Mouse (Mus musculus): ENCODE measurements around the gene Spock1. TPM values are rescaled to one million over a fixed set of nuclear protein-coding genes. Genes with fewer than 3 reads are reported as not detected.

The Spock1 gene
- polyA plus RNA-seq, 1 experiment, result 0.23 TPM

DNA sequence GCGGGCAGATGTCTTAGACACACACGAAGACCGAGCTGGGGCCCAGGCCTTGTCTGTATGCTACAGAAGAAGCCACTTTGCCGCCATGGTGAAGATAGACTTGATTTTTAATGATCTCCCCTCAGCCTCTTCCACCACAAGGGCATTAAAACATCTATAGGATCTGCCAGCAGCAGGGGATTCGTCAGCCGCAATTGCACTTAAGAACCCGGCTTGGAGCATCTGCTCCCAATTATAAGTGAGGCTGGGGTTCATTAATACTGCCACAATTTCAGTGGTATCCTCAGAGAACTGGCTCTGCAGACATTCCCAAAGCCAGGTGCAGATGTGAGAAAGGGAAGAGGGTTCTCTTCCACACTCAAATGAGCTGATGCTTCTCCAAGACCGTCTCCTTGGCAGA lies 13.5 kb downstream of the Spock1 start:
- WGBS, result 92% methylated on average over 8 of the region's 8 CpGs
- TF ChIP-seq POLR2A (IDR thresholded peaks at IDR 0.05; ENCODE audit: low read depth, low read length), result no peak
- TF ChIP-seq CTCF (IDR thresholded peaks at IDR 0.05; ENCODE audit: extremely low read depth, insufficient read length, insufficient replicate concordance, low read depth, low read length), result no peak
- no peaks in the 10 kb centered on the region for H3K27me3 ChIP-seq (ENCODE audit: control insufficient read depth, insufficient read depth, low read length)
- no peaks in the 10 kb centered on the region for H3K36me3 ChIP-seq (ENCODE audit: control insufficient read depth, insufficient read depth, low read length)
- no peaks in the 10 kb centered on the region for H3K4me1 ChIP-seq (ENCODE audit: control insufficient read depth, insufficient read depth, insufficient read length, low read length)
- no peak overlapping the region for H3K27ac ChIP-seq (ENCODE audit: insufficient read depth, low read depth, low read length)
- H3K4me3 ChIP-seq (ENCODE audit: low read depth, low read length), result no peak overlapping the region

DNA sequence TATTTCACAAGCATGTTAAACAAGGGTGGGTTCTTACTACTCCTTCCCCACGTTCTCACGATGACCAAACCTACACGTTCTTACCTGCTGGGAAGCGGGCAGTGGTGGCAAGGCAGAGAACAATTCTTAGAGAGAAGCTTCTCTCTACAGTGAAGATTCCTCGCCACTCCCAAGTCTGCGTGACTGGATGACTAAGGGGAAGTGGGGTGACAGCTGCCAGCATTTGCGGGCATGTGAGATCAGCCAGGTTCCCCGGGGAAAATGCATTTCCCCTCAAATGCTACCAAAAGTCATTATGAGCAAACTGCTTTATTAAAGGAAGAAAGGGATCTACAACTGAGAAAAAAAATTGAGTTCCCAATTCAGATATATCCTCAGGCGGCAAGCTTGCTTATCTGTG lies 18.4 kb downstream of the Spock1 start:
- H3K27me3 ChIP-seq (ENCODE audit: control insufficient read depth, insufficient read depth, low read length), result no peaks in the 10 kb centered on the region

DNA sequence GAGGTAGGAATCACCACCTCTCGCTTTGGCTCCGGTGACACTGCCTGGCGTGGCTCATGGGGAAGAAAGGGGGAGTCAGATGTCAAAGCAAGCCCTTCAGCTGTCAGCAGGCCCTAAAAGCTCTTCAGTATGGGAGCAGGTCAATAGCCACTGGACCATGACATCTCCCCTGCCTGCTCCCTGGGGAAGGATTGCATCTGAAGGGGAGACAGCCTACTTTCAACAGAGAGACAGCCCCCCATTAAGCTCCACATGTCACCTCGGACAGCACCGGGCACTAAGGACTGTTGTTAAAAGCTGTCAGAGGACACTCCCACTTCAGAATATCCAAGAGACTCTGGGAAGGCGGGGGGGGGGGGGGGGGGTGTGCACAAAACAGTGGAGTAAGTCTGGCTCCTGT lies 19.1 kb downstream of the Spock1 start:
- Histone ChIP-seq H3K4me1 (ENCODE audit: control insufficient read depth, insufficient read depth, insufficient read length, low read length) (no peaks in the 10 kb centered on the region), H3K27me3 (ENCODE audit: control insufficient read depth, insufficient read depth, low read length) (no peaks in the 10 kb centered on the region), H3K4me3 (ENCODE audit: low read depth, low read length) (no peak overlapping the region), H3K36me3 (ENCODE audit: control insufficient read depth, insufficient read depth, low read length) (no peaks in the 10 kb centered on the region), H3K27ac (ENCODE audit: insufficient read depth, low read depth, low read length) (no peak overlapping the region)
- WGBS, result 31% methylated on average over 6 of the region's 6 CpGs
- TF ChIP-seq CTCF (IDR thresholded peaks at IDR 0.05; ENCODE audit: extremely low read depth, insufficient read length, insufficient replicate concordance, low read depth, low read length) (no peak), POLR2A (IDR thresholded peaks at IDR 0.05; ENCODE audit: low read depth, low read length) (no peak)

More for the DNA sequence above, 18.4 kb downstream of the Spock1 start:
- TF ChIP-seq CTCF (IDR thresholded peaks at IDR 0.05; ENCODE audit: extremely low read depth, insufficient read length, insufficient replicate concordance, low read depth, low read length) (no peak), POLR2A (IDR thresholded peaks at IDR 0.05; ENCODE audit: low read depth, low read length) (no peak)
- Histone ChIP-seq H3K4me1 (ENCODE audit: control insufficient read depth, insufficient read depth, insufficient read length, low read length) (no peaks in the 10 kb centered on the region), H3K27ac (ENCODE audit: insufficient read depth, low read depth, low read length) (no peak overlapping the region), H3K4me3 (ENCODE audit: low read depth, low read length) (no peak overlapping the region), H3K36me3 (ENCODE audit: control insufficient read depth, insufficient read depth, low read length) (no peaks in the 10 kb centered on the region)
- 33% methylated on average over 9 of the region's 9 CpGs for WGBS

DNA sequence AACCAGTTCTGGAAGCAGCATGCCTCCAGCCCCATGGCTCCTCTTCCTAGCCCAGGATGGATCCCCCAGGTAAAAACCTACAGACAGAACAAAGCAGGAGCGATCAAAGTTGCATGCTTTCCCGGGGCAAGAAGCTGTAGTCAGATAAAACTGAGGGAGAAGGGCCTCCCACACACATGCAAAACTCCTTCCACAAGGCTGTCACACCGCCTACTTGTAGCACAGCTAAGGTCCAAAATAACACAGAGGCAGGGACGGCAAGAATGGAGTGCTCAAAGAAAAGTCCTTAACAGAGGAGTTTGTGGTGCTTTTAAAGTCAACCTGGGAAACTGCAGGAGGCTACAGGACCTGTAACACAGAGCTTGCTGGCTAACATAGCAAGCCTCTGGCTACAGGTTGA lies 28.3 kb downstream of the Spock1 start:
- 52% methylated on average over 4 of the region's 4 CpGs for WGBS

GRCm38 (mm10) chr13:57878797-57879196 lies 29.3 kb downstream of the Spock1 start:
- 92% methylated on average over 11 of the region's 11 CpGs for WGBS
- Histone ChIP-seq H3K4me1 (ENCODE audit: control insufficient read depth, insufficient read depth, insufficient read length, low read length) (no peaks in the 10 kb centered on the region), H3K36me3 (ENCODE audit: control insufficient read depth, insufficient read depth, low read length) (no peaks in the 10 kb centered on the region), H3K4me3 (ENCODE audit: low read depth, low read length) (no peak overlapping the region), H3K27me3 (ENCODE audit: control insufficient read depth, insufficient read depth, low read length) (no peaks in the 10 kb centered on the region), H3K27ac (ENCODE audit: insufficient read depth, low read depth, low read length) (no peak overlapping the region)
- TF ChIP-seq POLR2A (IDR thresholded peaks at IDR 0.05; ENCODE audit: low read depth, low read length) (no peak), CTCF (IDR thresholded peaks at IDR 0.05; ENCODE audit: extremely low read depth, insufficient read length, insufficient replicate concordance, low read depth, low read length) (no peak)

More for the DNA sequence above, 28.3 kb downstream of the Spock1 start:
- TF ChIP-seq CTCF (IDR thresholded peaks at IDR 0.05; ENCODE audit: extremely low read depth, insufficient read length, insufficient replicate concordance, low read depth, low read length) (no peak), POLR2A (IDR thresholded peaks at IDR 0.05; ENCODE audit: low read depth, low read length) (no peak)
- H3K27ac ChIP-seq (ENCODE audit: insufficient read depth, low read depth, low read length), result no peak overlapping the region
- no peak overlapping the region for H3K4me3 ChIP-seq (ENCODE audit: low read depth, low read length)
- no peaks in the 10 kb centered on the region for H3K27me3 ChIP-seq (ENCODE audit: control insufficient read depth, insufficient read depth, low read length)
- no peaks in the 10 kb centered on the region for H3K4me1 ChIP-seq (ENCODE audit: control insufficient read depth, insufficient read depth, insufficient read length, low read length)
- H3K36me3 ChIP-seq (ENCODE audit: control insufficient read depth, insufficient read depth, low read length), result no peaks in the 10 kb centered on the region

GRCm38 (mm10) chr13:57877782-57878181 lies 30.4 kb downstream of the Spock1 start:
- H3K4me1 ChIP-seq (ENCODE audit: control insufficient read depth, insufficient read depth, insufficient read length, low read length), result no peaks in the 10 kb centered on the region
- no peaks in the 10 kb centered on the region for H3K27me3 ChIP-seq (ENCODE audit: control insufficient read depth, insufficient read depth, low read length)
- H3K36me3 ChIP-seq (ENCODE audit: control insufficient read depth, insufficient read depth, low read length), result no peaks in the 10 kb centered on the region
- H3K4me3 ChIP-seq (ENCODE audit: low read depth, low read length), result no peak overlapping the region
- H3K27ac ChIP-seq (ENCODE audit: insufficient read depth, low read depth, low read length), result no peak overlapping the region
- no peak for TF ChIP-seq POLR2A (IDR thresholded peaks at IDR 0.05; ENCODE audit: low read depth, low read length)
- no peak for TF ChIP-seq CTCF (IDR thresholded peaks at IDR 0.05; ENCODE audit: extremely low read depth, insufficient read length, insufficient replicate concordance, low read depth, low read length)
- 45% methylated on average over 10 of the region's 10 CpGs for WGBS

- no peaks in the 10 kb centered on the region for H3K4me1 ChIP-seq (ENCODE audit: control insufficient read depth, insufficient read depth, insufficient read length, low read length)
- no peaks in the 10 kb centered on the region for H3K27me3 ChIP-seq (ENCODE audit: control insufficient read depth, insufficient read depth, low read length)
- no peak overlapping the region for H3K4me3 ChIP-seq (ENCODE audit: low read depth, low read length)
- 62% methylated on average over 5 of the region's 5 CpGs for WGBS
- H3K27ac ChIP-seq (ENCODE audit: insufficient read depth, low read depth, low read length), result no peak overlapping the region
- H3K36me3 ChIP-seq (ENCODE audit: control insufficient read depth, insufficient read depth, low read length), result no peaks in the 10 kb centered on the region
- no peak for TF ChIP-seq POLR2A (IDR thresholded peaks at IDR 0.05; ENCODE audit: low read depth, low read length)
- TF ChIP-seq CTCF (IDR thresholded peaks at IDR 0.05; ENCODE audit: extremely low read depth, insufficient read length, insufficient replicate concordance, low read depth, low read length), result no peak
Observed at GRCm38 (mm10) chr13:57876966-57877365, 31.2 kb downstream of the Spock1 start.

DNA sequence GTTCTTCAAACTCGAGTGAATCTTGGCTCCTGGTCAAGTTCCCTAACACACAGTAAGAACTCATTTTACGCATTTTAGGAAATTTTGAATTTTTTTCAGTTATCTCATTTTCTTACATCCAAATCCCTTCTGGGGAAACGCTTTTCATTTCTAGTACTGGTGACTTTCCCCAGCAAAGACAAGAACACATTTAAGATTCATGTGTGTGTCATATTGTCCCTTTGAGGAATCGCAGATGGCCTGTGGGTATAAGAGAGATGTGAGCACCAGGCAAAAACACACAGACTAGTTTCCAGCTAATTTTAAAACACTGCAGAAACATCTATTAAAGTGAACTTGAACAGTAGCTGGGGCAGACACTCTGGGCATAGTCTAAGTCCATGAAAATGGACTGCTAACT lies 38.1 kb downstream of the Spock1 start:
- 82% methylated on average over 4 of the region's 4 CpGs for WGBS
- no peak overlapping the region for H3K27ac ChIP-seq (ENCODE audit: insufficient read depth, low read depth, low read length)
- H3K4me1 ChIP-seq (ENCODE audit: control insufficient read depth, insufficient read depth, insufficient read length, low read length), result no peaks in the 10 kb centered on the region
- H3K4me3 ChIP-seq (ENCODE audit: low read depth, low read length), result no peak overlapping the region
- no peaks in the 10 kb centered on the region for H3K36me3 ChIP-seq (ENCODE audit: control insufficient read depth, insufficient read depth, low read length)
- TF ChIP-seq CTCF (IDR thresholded peaks at IDR 0.05; ENCODE audit: extremely low read depth, insufficient read length, insufficient replicate concordance, low read depth, low read length) (no peak), POLR2A (IDR thresholded peaks at IDR 0.05; ENCODE audit: low read depth, low read length) (no peak)
- no peaks in the 10 kb centered on the region for H3K27me3 ChIP-seq (ENCODE audit: control insufficient read depth, insufficient read depth, low read length)

Measured in small intestine, adult 2 months (tissue).